Mouse (Mus musculus): ENCODE data around the gene Ccdc70. TPM values are rescaled to one million over a fixed set of nuclear protein-coding genes. Genes with fewer than 3 reads are reported as not detected.

Ccdc70 gene
- polyA plus RNA-seq, 2 experiments: not detected

DNA sequence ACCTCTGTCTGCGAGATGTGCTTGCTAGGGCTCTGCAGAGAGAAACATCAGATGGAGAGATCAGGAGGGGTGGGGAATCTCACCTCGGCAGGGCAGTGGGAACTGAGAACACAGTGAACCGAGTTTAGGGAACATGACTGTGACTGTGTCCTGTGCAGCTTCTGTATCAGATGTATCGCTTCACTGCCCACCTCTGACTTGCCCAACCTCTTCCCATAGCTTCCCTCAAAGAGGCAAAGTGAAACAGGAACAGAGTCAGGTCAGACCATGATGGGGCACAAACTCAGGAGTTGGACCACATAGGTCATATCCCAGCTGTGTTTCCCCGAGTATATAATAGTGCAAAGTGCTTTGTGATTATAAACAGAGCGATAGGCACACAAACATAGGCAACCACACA lies 36.8 kb downstream of the Ccdc70 start:
- Histone ChIP-seq H3K4me3 (ENCODE audit: insufficient read depth in 1 of 2, low read depth in 2 of 2, low read length in 2 of 2) (no peak overlapping the region), H3K36me3 (replicated peaks; ENCODE audit: control insufficient read depth, insufficient read depth, low read depth) (peaks cover 29% of the 10 kb centered on the region), H3K4me1 (replicated peaks; ENCODE audit: control insufficient read depth in 2 of 2, insufficient read depth in 2 of 2, low read length in 1 of 2) (no peaks in the 10 kb centered on the region), H3K9ac (replicated peaks) (no peak overlapping the region), H3K4me2 (ENCODE audit: low read depth) (no peak overlapping the region), H3K27me3 (ENCODE audit: control insufficient read depth, insufficient read depth, low read length) (no peaks in the 10 kb centered on the region), H3K27ac (no peak overlapping the region), H3K9me3 (ENCODE audit: control insufficient read depth, low read length) (no peaks in the 10 kb centered on the region)
- ATAC-seq (ENCODE audit: insufficient read depth) (no peak), DNase-seq (ENCODE audit: low read depth in 3 of 3, low spot score in 3 of 3) (no peak)
- TF ChIP-seq EP300 (IDR thresholded peaks at IDR 0.05; ENCODE audit: low read depth): no peak
- TF ChIP-seq CTCF (IDR thresholded peaks at IDR 0.05; ENCODE audit: low read depth): no peak
- whole genome bisulfite sequencing (ENCODE audit: insufficient replicate concordance): 66% methylated on average over 6 of the region's 6 CpGs

DNA sequence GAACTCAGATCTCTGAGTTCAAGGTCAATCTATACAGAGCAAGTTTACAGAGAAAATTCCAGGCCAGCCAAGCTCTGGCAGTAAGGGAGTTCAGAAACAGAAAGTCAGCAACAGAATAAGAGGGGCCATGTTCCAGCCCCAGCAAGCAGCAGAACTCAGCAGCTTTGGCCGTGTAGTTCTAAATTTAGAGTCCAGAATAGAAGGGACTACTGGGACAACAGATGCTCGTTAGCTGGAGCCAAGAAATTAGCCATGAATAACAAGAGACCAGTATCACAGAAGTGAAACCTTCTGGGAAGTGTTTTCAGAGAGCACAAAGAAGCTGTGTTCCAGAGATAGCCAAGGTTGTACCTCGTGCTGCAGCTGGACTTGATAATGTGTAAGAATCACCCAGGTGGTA lies 39.8 kb downstream of the Ccdc70 start:
- peaks cover 42% of the 10 kb centered on the region for H3K36me3 ChIP-seq (replicated peaks; ENCODE audit: control insufficient read depth, insufficient read depth, low read depth)
- DNase-seq (ENCODE audit: low read depth in 3 of 3, low spot score in 3 of 3) (no peak), ATAC-seq (ENCODE audit: insufficient read depth) (no peak)
- H3K9ac ChIP-seq (replicated peaks): no peak overlapping the region
- H3K4me3 ChIP-seq (ENCODE audit: insufficient read depth in 1 of 2, low read depth in 2 of 2, low read length in 2 of 2): no peak overlapping the region
- WGBS (ENCODE audit: insufficient replicate concordance): 55% methylated on average over 3 of the region's 3 CpGs
- H3K27me3 ChIP-seq (ENCODE audit: control insufficient read depth, insufficient read depth, low read length): no peaks in the 10 kb centered on the region
- no peaks in the 10 kb centered on the region for H3K4me1 ChIP-seq (replicated peaks; ENCODE audit: control insufficient read depth in 2 of 2, insufficient read depth in 2 of 2, low read length in 1 of 2)
- H3K9me3 ChIP-seq (ENCODE audit: control insufficient read depth, low read length): no peaks in the 10 kb centered on the region
- no peak overlapping the region for H3K4me2 ChIP-seq (ENCODE audit: low read depth)
- TF ChIP-seq EP300 (IDR thresholded peaks at IDR 0.05; ENCODE audit: low read depth) (no peak), CTCF (IDR thresholded peaks at IDR 0.05; ENCODE audit: low read depth) (no peak)
- no peak overlapping the region for H3K27ac ChIP-seq

DNA sequence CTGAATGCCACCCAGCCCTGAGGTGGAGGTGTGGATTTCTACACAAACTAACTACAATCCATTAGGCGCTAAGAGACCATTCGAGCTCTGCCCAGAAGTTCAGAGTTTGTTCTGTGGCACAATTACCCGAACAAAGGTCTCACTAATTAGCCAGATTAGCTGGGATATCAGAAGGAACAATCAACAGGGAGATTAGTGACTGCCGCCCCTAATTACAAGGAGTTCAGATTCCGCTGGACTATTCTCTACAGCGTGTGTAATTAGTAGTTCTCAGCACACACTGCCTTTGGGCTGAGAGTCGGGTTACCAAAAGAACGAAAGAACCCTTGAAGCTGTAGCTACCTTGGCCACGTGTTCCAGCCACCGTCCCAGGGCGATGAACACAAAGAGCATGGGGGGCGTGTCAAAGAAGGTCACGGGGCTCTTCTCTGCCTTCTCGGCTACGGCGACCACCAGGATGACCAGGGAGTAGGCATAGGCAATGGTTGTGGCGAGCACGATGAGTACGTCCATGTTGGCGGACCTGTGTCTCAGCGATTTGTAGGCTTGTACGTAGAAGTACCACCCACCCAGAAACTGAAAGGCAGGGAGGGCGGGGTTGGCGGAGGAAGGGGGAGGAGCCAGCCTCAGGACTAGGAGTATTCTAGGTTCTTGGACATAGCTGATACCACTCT lies 43.6 kb downstream of the Ccdc70 start:
- DNase-seq (ENCODE audit: low read depth in 3 of 3, low spot score in 3 of 3) (no peak), ATAC-seq (ENCODE audit: insufficient read depth) (no peak)
- no peaks in the 10 kb centered on the region for H3K9me3 ChIP-seq (ENCODE audit: control insufficient read depth, low read length)
- 76% methylated on average over 24 of the region's 24 CpGs for WGBS (ENCODE audit: insufficient replicate concordance)
- TF ChIP-seq EP300 (IDR thresholded peaks at IDR 0.05; ENCODE audit: low read depth): no peak
- TF ChIP-seq CTCF (IDR thresholded peaks at IDR 0.05; ENCODE audit: low read depth): no peak
- H3K4me3 ChIP-seq (ENCODE audit: insufficient read depth in 1 of 2, low read depth in 2 of 2, low read length in 2 of 2): no peak overlapping the region
- no peak overlapping the region for H3K9ac ChIP-seq (replicated peaks)
- peaks cover 40% of the 10 kb centered on the region for H3K36me3 ChIP-seq (replicated peaks; ENCODE audit: control insufficient read depth, insufficient read depth, low read depth)
- no peaks in the 10 kb centered on the region for H3K27me3 ChIP-seq (ENCODE audit: control insufficient read depth, insufficient read depth, low read length)
- H3K27ac ChIP-seq: no peak overlapping the region
- no peak overlapping the region for H3K4me2 ChIP-seq (ENCODE audit: low read depth)
- H3K4me1 ChIP-seq (replicated peaks; ENCODE audit: control insufficient read depth in 2 of 2, insufficient read depth in 2 of 2, low read length in 1 of 2): no peaks in the 10 kb centered on the region

DNA sequence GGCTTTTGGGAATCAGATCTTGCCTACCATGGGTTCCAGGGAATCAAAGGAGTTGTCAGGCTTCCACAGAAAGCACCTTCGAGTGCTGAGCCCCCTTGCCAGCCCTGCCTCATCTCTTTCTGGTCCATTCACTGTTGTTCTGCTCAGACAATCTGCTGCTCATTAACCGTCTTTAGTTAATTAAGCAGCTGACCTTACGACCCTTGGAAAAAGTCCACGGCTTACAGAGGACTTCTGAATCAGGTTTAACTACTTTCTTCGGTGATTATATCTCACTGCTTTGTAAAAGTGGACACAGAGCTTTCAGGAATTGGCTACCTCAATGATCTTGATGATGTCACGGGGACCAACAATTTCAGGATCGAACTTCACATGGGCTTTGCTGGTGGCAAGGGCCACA lies 48.2 kb downstream of the Ccdc70 start:
- TF ChIP-seq CTCF (IDR thresholded peaks at IDR 0.05; ENCODE audit: low read depth): no peak
- no peak for TF ChIP-seq EP300 (IDR thresholded peaks at IDR 0.05; ENCODE audit: low read depth)
- ATAC-seq (ENCODE audit: insufficient read depth): no peak
- H3K9ac ChIP-seq (replicated peaks): no peak overlapping the region
- DNase-seq (ENCODE audit: low read depth in 3 of 3, low spot score in 3 of 3): no peak
- H3K9me3 ChIP-seq (ENCODE audit: control insufficient read depth, low read length): no peaks in the 10 kb centered on the region
- no peaks in the 10 kb centered on the region for H3K27me3 ChIP-seq (ENCODE audit: control insufficient read depth, insufficient read depth, low read length)
- WGBS (ENCODE audit: insufficient replicate concordance): 79% methylated on average over 7 of the region's 7 CpGs
- no peaks in the 10 kb centered on the region for H3K4me1 ChIP-seq (replicated peaks; ENCODE audit: control insufficient read depth in 2 of 2, insufficient read depth in 2 of 2, low read length in 1 of 2)
- no peak overlapping the region for H3K4me2 ChIP-seq (ENCODE audit: low read depth)
- H3K36me3 ChIP-seq (replicated peaks; ENCODE audit: control insufficient read depth, insufficient read depth, low read depth): peaks cover 19% of the 10 kb centered on the region
- H3K4me3 ChIP-seq (ENCODE audit: insufficient read depth in 1 of 2, low read depth in 2 of 2, low read length in 2 of 2): no peak overlapping the region
- H3K27ac ChIP-seq: no peak overlapping the region

DNA sequence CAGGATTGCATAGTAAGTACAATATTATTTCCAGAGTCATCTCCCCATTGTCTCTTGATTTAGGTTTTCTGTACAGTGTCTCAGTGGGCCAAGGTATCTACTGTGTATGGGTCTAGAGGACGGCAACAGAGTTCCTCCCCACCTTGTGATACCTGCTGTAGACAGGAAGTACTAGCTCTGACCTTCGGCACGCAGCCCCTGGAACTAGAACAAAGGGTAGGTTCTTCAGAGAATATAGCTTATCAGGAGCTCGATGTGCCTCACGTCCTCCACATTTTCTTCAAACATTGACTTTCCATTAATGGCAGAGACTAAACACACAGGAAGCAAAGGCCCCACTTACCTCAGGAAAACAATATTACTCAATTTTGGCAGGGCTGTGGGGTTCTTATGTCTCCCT lies 49.9 kb downstream of the Ccdc70 start:
- ATAC-seq (ENCODE audit: insufficient read depth) (no peak), DNase-seq (ENCODE audit: low read depth in 3 of 3, low spot score in 3 of 3) (no peak)
- no peak overlapping the region for H3K4me3 ChIP-seq (ENCODE audit: insufficient read depth in 1 of 2, low read depth in 2 of 2, low read length in 2 of 2)
- no peak overlapping the region for H3K4me2 ChIP-seq (ENCODE audit: low read depth)
- no peaks in the 10 kb centered on the region for H3K4me1 ChIP-seq (replicated peaks; ENCODE audit: control insufficient read depth in 2 of 2, insufficient read depth in 2 of 2, low read length in 1 of 2)
- H3K36me3 ChIP-seq (replicated peaks; ENCODE audit: control insufficient read depth, insufficient read depth, low read depth): peaks cover 14% of the 10 kb centered on the region
- H3K9me3 ChIP-seq (ENCODE audit: control insufficient read depth, low read length): no peaks in the 10 kb centered on the region
- no peaks in the 10 kb centered on the region for H3K27me3 ChIP-seq (ENCODE audit: control insufficient read depth, insufficient read depth, low read length)
- no peak for TF ChIP-seq CTCF (IDR thresholded peaks at IDR 0.05; ENCODE audit: low read depth)
- TF ChIP-seq EP300 (IDR thresholded peaks at IDR 0.05; ENCODE audit: low read depth): no peak
- 76% methylated on average over 5 of the region's 5 CpGs for WGBS (ENCODE audit: insufficient replicate concordance)
- no peak overlapping the region for H3K9ac ChIP-seq (replicated peaks)
- H3K27ac ChIP-seq: no peak overlapping the region
